ENCODE assay signal across 9 mouse cellular contexts in the genomic region with DNA sequence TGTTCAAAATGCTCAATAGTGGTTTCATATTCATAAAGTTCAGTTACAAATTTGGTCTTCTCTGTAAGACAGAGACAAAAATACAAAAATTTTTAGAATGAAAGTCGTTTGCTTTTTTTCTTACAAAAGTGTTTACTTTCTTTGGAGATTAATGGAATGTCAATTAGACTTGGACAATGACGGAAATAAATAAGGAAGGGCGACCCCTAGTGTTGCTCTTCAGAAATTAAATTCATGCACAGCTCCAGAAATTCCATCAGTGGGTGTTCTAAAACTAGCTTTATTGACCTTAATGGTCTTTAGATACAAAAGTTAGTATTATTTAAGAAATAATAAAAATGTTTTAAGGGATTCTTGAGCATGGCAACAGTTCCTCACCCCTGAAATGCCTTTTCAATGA.
A peak's percentile ranks its signal among the peaks of the same experiment; 100 is the strongest.
DNase-seq lines count a peak whose midpoint lies in the region; ATAC-seq and TF ChIP-seq lines count a peak whose summit lies in the region.
"Had no signal": no experiment of that assay in that cellular context is flagged by ENCODE, and none has a peak within 500 bp of the region (broad histone marks: within the 10 kb centered on the region; RNA-seq: fewer than 3 reads in every experiment).

No protein-coding gene starts in this region.

- H3K4me3 ChIP-seq in midbrain, postnatal 0 days (ENCODE audit: low read depth, low read length), result no peak overlapping the region
- H3K4me3 ChIP-seq in midbrain, embryonic 16.5 days (ENCODE audit: low read depth, low read length), result no peak overlapping the region
- H3K4me3 ChIP-seq: hindbrain, embryonic 15.5 days had no signal

- no peaks in the 10 kb centered on the region for H3K36me3 ChIP-seq in midbrain, postnatal 0 days (ENCODE audit: insufficient read depth, low read length)
- no peaks in the 10 kb centered on the region for H3K36me3 ChIP-seq in midbrain, embryonic 16.5 days (ENCODE audit: control insufficient read depth, insufficient read depth, low read length)
- H3K36me3 ChIP-seq: hindbrain, embryonic 15.5 days had no signal

- H3K9ac ChIP-seq in midbrain, postnatal 0 days (replicated peaks; ENCODE audit: low read length, poor library complexity, severe bottlenecking), result no peak overlapping the region
- no peak overlapping the region for H3K9ac ChIP-seq in midbrain, embryonic 16.5 days (ENCODE audit: low read depth, low read length)
- H3K9ac ChIP-seq: hindbrain, embryonic 15.5 days had no signal

- no peak overlapping the region for H3K27ac ChIP-seq in midbrain, postnatal 0 days (ENCODE audit: low read depth, low read length)
- H3K27ac ChIP-seq in midbrain, embryonic 16.5 days (ENCODE audit: low read length), result no peak overlapping the region
- H3K27ac ChIP-seq: hindbrain, embryonic 15.5 days had no signal

- H3K27me3 ChIP-seq in midbrain, postnatal 0 days (ENCODE audit: insufficient read depth, low read length), result no peaks in the 10 kb centered on the region
- no peaks in the 10 kb centered on the region for H3K27me3 ChIP-seq in midbrain, embryonic 16.5 days (ENCODE audit: control insufficient read depth, insufficient read depth, low read depth, low read length)
- H3K27me3 ChIP-seq: hindbrain, embryonic 15.5 days had no signal

- 4% methylated on average over 3 of the region's 3 CpGs for WGBS in midbrain, postnatal 0 days
- WGBS in midbrain, embryonic 16.5 days, result 1% methylated on average over 3 of the region's 3 CpGs

- no peaks in the 10 kb centered on the region for H3K9me3 ChIP-seq in midbrain, postnatal 0 days (ENCODE audit: low read length)
- H3K9me3 ChIP-seq in midbrain, embryonic 16.5 days (replicated peaks; ENCODE audit: control insufficient read depth, low read length, poor library complexity, severe bottlenecking), result no peaks in the 10 kb centered on the region
- H3K9me3 ChIP-seq: hindbrain, embryonic 15.5 days had no signal

- no peak for ATAC-seq in midbrain, postnatal 0 days (ENCODE audit: low FRiP score)
- ATAC-seq in midbrain, embryonic 16.5 days, result no peak
- ATAC-seq in common myeloid progenitor, adult 5-6 weeks (replicated peaks; ENCODE audit: low read depth, poor library complexity, severe bottlenecking), result peak; percentile 56; the same call in 1 of the 2 replicates

- peak; percentile 69 for TF ChIP-seq CTCF in midbrain, postnatal 0 days (IDR thresholded peaks at IDR 0.05)

- H3K4me2 ChIP-seq in midbrain, postnatal 0 days (ENCODE audit: low read depth, low read length, poor library complexity, severe bottlenecking), result no peak overlapping the region
- no peak overlapping the region for H3K4me2 ChIP-seq in midbrain, embryonic 16.5 days (ENCODE audit: low read length)
- H3K4me2 ChIP-seq: hindbrain, embryonic 15.5 days had no signal

- no peaks in the 10 kb centered on the region for H3K4me1 ChIP-seq in midbrain, postnatal 0 days (ENCODE audit: insufficient read depth, low read length)
- no peaks in the 10 kb centered on the region for H3K4me1 ChIP-seq in midbrain, embryonic 16.5 days (ENCODE audit: control insufficient read depth, insufficient read depth, low read length)
- H3K4me1 ChIP-seq: hindbrain, embryonic 15.5 days had no signal

- peak; percentile 11 to 48 for DNase-seq in heart, adult 18-20 months
- DNase-seq in heart, adult 11 months, result no peak
- peak; percentile 65 for DNase-seq in midbrain, postnatal 0 days (ENCODE audit: low spot score)
- peak; percentile 49 for DNase-seq in mesoderm, embryonic 11.5 days (ENCODE audit: low read depth, low spot score)
- no peak for DNase-seq in spleen, postnatal 4 days (ENCODE audit: low spot score in 2 of 2)
- DNase-seq in thymus, postnatal 10 days (ENCODE audit: low spot score in 2 of 2), result no peak

Comparison
In these comparisons a context has a peak if more than half of its experiments do, and no peak if none do; other contexts are left out.
1. DNase-seq: peak in heart, adult 18-20 months (2 of 2), midbrain, postnatal 0 days (single experiment) and mesoderm, embryonic 11.5 days (single experiment); none in heart, adult 11 months (single experiment), spleen, postnatal 4 days (0 of 2) and thymus, postnatal 10 days (0 of 2).